Mouse (Mus musculus) layer of hippocampus, postnatal 36 days (tissue): ENCODE results near the gene Hivep2. TPM values are rescaled to one million over a fixed set of nuclear protein-coding genes. Genes with fewer than 3 reads are reported as not detected.

Experiments
- DNase-seq, 2 experiments: peaks; one replicate each; pipeline ENCODE4 v3.0.0; 2022
- total RNA-seq, 2 experiments: library from RNA; stranded (reverse); gene quantifications; 2 replicates each; pipeline ENCODE4 v1.2.3; 2021

Gene Hivep2
- total RNA-seq, 2 experiments from 2014 or later, result 202 to 208 TPM

GRCm38 (mm10) chr10:14085882-14086515 is 120.1 kb downstream of the Hivep2 start:
- no peak for DNase-seq

- no peak for DNase-seq
These were observed 121.4 kb downstream of the Hivep2 start for GRCm38 (mm10) chr10:14087316-14087715.

GRCm38 (mm10) chr10:14089488-14089887 is 123.6 kb downstream of the Hivep2 start:
- no peak for DNase-seq

- no peak for DNase-seq
These were observed 128.2 kb downstream of the Hivep2 start for GRCm38 (mm10) chr10:14094033-14094432.

- DNase-seq, result no peak
These were observed 130.2 kb downstream of the Hivep2 start for GRCm38 (mm10) chr10:14096045-14096444.

- no peak for DNase-seq
These were observed 133.3 kb downstream of the Hivep2 start for GRCm38 (mm10) chr10:14099182-14099581.

- DNase-seq, result no peak
These were observed 134.2 kb downstream of the Hivep2 start for GRCm38 (mm10) chr10:14100041-14100440.

- no peak for DNase-seq
These were observed 135.0 kb downstream of the Hivep2 start for GRCm38 (mm10) chr10:14100847-14101246.

GRCm38 (mm10) chr10:14101966-14102365 is 136.1 kb downstream of the Hivep2 start:
- no peak for DNase-seq

GRCm38 (mm10) chr10:14107980-14108671 is 142.3 kb downstream of the Hivep2 start:
- DNase-seq, result no peak

- DNase-seq, result no peak
These were observed 150.0 kb downstream of the Hivep2 start for GRCm38 (mm10) chr10:14115846-14116245.

GRCm38 (mm10) chr10:14116978-14117377 is 151.1 kb downstream of the Hivep2 start:
- DNase-seq, result no peak

GRCm38 (mm10) chr10:14119201-14119600 is 153.3 kb downstream of the Hivep2 start:
- DNase-seq, result no peak

- DNase-seq, result no peak
These were observed 154.6 kb downstream of the Hivep2 start for GRCm38 (mm10) chr10:14120512-14120911.

GRCm38 (mm10) chr10:14127826-14128225 is 162.0 kb downstream of the Hivep2 start:
- DNase-seq, result no peak

- DNase-seq, result no peak
These were observed 164.4 kb downstream of the Hivep2 start for GRCm38 (mm10) chr10:14130270-14130669.

GRCm38 (mm10) chr10:14131307-14131706 is 165.4 kb downstream of the Hivep2 start:
- no peak for DNase-seq

GRCm38 (mm10) chr10:14132061-14132460 is 166.2 kb downstream of the Hivep2 start:
- no peak for DNase-seq

- DNase-seq, result no peak
These were observed 167.1 kb downstream of the Hivep2 start for GRCm38 (mm10) chr10:14132937-14133336.

GRCm38 (mm10) chr10:14138663-14139062 is 172.8 kb downstream of the Hivep2 start:
- no peak for DNase-seq

- no peak for DNase-seq
These were observed 179.0 kb downstream of the Hivep2 start for GRCm38 (mm10) chr10:14144840-14145239.

- no peak for DNase-seq
These were observed 199.0 kb downstream of the Hivep2 start for GRCm38 (mm10) chr10:14164829-14165228.

GRCm38 (mm10) chr10:14168197-14168844 is 202.4 kb downstream of the Hivep2 start:
- DNase-seq, result no peak
